Mouse (Mus musculus) neural tube, embryonic 12.5 days (tissue): Measurements from ENCODE around the gene Exoc2. TPM values are rescaled to one million over a fixed set of nuclear protein-coding genes. Genes with fewer than 3 reads are reported as not detected.

Source experiments
- ATAC-seq: fragments of 200-750 bp; cut with Nextera tagmentation; 2 replicates; pipeline ENCODE4 v1.8.0; 2017; ENCODE audit warnings: low read depth, mild to moderate bottlenecking, moderate TSS enrichment, moderate library complexity; ENCODE audit not compliant: low FRiP score
- H3K27ac ChIP-seq: fragments of 300-500 bp; sonication (generic); 2 replicates; pipeline ENCODE4 v1.5.1; 2016
- H3K27me3 ChIP-seq: fragments of 300-500 bp; sonication (generic); replicated peaks from 2 replicates; pipeline ENCODE4 v1.6.1; 2016; ENCODE audit warnings: mild to moderate bottlenecking
- H3K36me3 ChIP-seq: fragments of 300-500 bp; sonication (generic); 2 replicates; pipeline ENCODE4 v1.6.1; 2016; ENCODE audit warnings: mild to moderate bottlenecking
- H3K4me1 ChIP-seq: fragments of 300-500 bp; sonication (generic); 2 replicates; pipeline ENCODE4 v1.6.1; 2016
- H3K4me2 ChIP-seq: fragments of 300-500 bp; sonication (generic); replicated peaks from 2 replicates; pipeline ENCODE4 v1.6.1; 2016; ENCODE audit warnings: mild to moderate bottlenecking
- H3K4me3 ChIP-seq: fragments of 300-500 bp; sonication (generic); 2 replicates; pipeline ENCODE4 v1.5.1; 2016
- H3K9ac ChIP-seq: fragments of 300-500 bp; sonication (generic); 2 replicates; pipeline ENCODE4 v1.6.1; 2016; ENCODE audit warnings: mild to moderate bottlenecking
- H3K9me3 ChIP-seq: fragments of 300-500 bp; sonication (generic); 2 replicates; pipeline ENCODE4 v1.6.1; 2016; ENCODE audit warnings: mild to moderate bottlenecking
- WGBS: fragments of 180-500 bp; shearing (Covaris S2); methylation state at CpG from one replicate; pipeline ENCODE4 v1.1.7; 2016; 5-methylcytosine and 5-hydroxymethylcytosine counted together
- polyA plus RNA-seq: library from polyadenylated mRNA; unstranded; fragments of >200 nt; fragmentation: Nextera tagmentation; extraction: Ambion mirVana; gene quantifications from 2 replicates; pipeline ENCODE4 v1.2.1, GENCODE M21; 2016

Exoc2 gene
- polyA plus RNA-seq, 1 experiment from 2014 or later = 45.7 TPM

DNA sequence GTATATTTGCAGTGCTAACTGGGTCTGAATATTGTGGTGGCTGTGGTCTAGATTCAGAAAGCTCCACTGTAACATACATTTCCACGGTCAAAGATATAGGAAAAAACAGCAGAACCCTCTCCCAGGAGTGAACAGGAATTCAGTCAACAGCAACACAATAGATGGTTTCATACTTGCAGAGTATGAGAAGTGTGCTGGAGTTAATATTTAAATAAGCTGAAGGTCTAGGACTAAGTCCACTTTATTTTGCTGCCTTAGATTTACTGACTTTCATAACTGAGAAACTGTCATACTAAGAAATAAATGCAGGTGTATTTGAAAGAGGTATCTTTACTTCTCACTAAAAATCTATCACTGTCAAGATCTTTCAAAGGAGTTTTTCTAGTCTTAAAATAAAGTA, 137.6 kb downstream of the Exoc2 start:
- Histone ChIP-seq H3K4me3 (no peak overlapping the region), H3K4me1 (no peaks in the 10 kb centered on the region), H3K36me3 (peaks cover 8% of the 10 kb centered on the region; the same call in 1 of the 2 replicates), H3K27me3 (no peaks in the 10 kb centered on the region), H3K9ac (no peak overlapping the region), H3K27ac (no peak overlapping the region), H3K9me3 (no peaks in the 10 kb centered on the region), H3K4me2 (no peak overlapping the region)
- ATAC-seq = no peak
- 96% methylated on average over 1 of the region's 1 CpGs for WGBS

- no peak overlapping the region for H3K4me3 ChIP-seq
- H3K9me3 ChIP-seq = no peaks in the 10 kb centered on the region
- no peak overlapping the region for H3K4me2 ChIP-seq
- 89% methylated on average over 9 of the region's 9 CpGs for WGBS
- H3K36me3 ChIP-seq = peaks cover 8% of the 10 kb centered on the region; the same call in 1 of the 2 replicates
- H3K4me1 ChIP-seq = no peaks in the 10 kb centered on the region
- no peak overlapping the region for H3K27ac ChIP-seq
- no peak for ATAC-seq
- H3K9ac ChIP-seq = no peak overlapping the region
- no peaks in the 10 kb centered on the region for H3K27me3 ChIP-seq
Measured at GRCm38 (mm10) chr13:30834859-30835258, 139.0 kb downstream of the Exoc2 start.

DNA sequence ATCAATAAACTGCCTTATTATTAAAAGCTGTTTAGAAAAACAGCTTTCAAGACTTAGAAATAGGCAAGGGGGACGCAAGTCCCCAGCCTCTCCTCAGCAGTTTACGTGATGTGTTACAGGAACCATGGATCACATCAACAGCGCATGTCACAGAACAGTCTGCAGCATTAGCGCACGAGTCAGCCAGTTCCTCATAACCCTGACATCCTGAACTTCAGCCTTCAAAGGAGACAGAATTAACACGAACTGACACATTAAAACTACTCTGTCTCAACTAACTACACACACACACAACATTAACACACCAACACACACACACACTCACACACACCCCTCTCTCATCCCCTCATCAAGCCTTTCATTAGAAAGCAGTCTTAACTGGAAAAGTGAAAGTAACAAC, 139.5 kb downstream of the Exoc2 start:
- no peak for ATAC-seq
- WGBS = 88% methylated on average over 6 of the region's 6 CpGs
- H3K9me3 ChIP-seq = no peaks in the 10 kb centered on the region
- H3K36me3 ChIP-seq = 0 out of 2 replicates have a peak, but pooled peaks cover 3% of the 10 kb centered on the region
- no peaks in the 10 kb centered on the region for H3K4me1 ChIP-seq
- no peak overlapping the region for H3K4me3 ChIP-seq
- H3K9ac ChIP-seq = no peak overlapping the region
- H3K27me3 ChIP-seq = no peaks in the 10 kb centered on the region
- H3K4me2 ChIP-seq = no peak overlapping the region
- H3K27ac ChIP-seq = no peak overlapping the region

DNA sequence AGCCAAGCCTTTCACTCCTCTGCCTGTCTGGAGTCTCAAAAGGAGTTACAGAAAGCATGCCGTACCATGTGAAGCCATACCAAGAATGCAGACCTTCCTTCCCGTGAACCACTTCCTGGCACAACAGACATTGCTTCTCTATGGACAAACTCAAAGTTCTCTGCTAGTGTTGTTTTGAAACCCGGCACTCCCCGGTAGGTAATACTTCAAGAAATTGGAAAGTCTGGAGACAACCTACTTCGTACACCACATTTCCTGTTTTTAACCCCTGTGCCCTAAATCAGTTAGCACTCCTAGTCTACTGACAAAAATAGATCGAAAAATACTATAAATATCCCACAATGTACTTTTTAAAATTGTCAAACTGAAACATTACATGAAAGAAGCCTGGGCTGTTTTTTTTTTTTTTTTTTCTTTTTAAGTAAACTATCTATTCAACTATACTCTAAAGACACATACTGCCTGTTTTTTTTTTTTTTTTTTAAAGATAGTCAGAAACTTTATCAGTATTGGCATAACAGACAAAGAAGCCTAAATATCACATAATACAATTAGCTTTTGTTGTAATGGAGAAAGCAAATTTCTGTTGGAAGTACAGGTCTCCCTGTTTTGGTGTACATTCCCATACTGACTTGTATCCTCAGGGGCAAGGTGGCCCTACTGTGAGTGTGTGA, 140.3 kb downstream of the Exoc2 start:
- H3K36me3 ChIP-seq = no peaks in the 10 kb centered on the region
- H3K4me3 ChIP-seq = no peak overlapping the region
- no peak overlapping the region for H3K9ac ChIP-seq
- no peaks in the 10 kb centered on the region for H3K4me1 ChIP-seq
- 83% methylated on average over 6 of the region's 6 CpGs for WGBS
- H3K4me2 ChIP-seq = no peak overlapping the region
- ATAC-seq = no peak
- H3K27me3 ChIP-seq = no peaks in the 10 kb centered on the region
- no peaks in the 10 kb centered on the region for H3K9me3 ChIP-seq
- H3K27ac ChIP-seq = no peak overlapping the region

DNA sequence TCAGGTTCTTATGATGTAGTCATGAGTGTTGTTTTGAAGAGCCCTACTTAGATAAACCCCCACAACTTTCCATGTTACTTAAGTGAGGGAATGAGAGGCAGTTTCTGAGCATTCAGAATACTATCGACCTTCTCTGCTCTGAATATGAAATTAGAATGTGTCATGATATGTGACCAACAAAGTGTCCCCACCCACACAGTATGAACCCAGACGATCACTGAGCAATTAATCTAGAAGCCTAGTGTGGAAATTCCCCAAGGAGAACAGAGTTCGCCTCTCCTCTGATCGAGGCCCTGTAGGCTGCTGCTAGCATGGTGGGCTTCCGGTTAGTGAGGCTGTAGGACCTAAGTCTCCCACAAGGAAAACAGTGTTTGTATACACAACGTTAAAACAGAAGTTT, 142.5 kb downstream of the Exoc2 start:
- Histone ChIP-seq H3K9ac (no peak overlapping the region), H3K4me3 (no peak overlapping the region), H3K4me2 (no peak overlapping the region), H3K27ac (no peak overlapping the region), H3K9me3 (no peaks in the 10 kb centered on the region), H3K27me3 (no peaks in the 10 kb centered on the region), H3K4me1 (no peaks in the 10 kb centered on the region), H3K36me3 (no peaks in the 10 kb centered on the region)
- WGBS = 83% methylated on average over 6 of the region's 6 CpGs
- ATAC-seq = no peak

DNA sequence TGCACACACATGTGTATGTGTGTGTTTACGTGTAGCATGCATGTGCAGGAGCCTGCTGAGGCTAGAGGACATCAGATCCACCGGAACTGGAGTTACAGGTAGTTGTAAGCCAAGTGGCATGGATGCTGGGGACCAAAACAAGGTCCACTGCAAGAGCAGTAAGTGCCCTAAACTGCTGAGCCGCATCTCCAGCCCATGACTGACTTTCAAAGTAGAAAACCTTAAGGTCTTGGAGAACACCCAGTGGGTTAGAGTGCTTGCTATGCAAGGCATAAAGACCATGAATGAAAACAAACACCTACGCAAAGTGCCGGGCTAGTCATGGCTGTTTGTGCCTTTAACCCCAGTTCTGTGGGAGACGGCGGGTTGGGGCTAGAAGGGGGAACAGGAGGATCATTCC, 147.4 kb downstream of the Exoc2 start:
- no peaks in the 10 kb centered on the region for H3K9me3 ChIP-seq
- 94% methylated on average over 7 of the region's 7 CpGs for WGBS
- peaks cover 10% of the 10 kb centered on the region for H3K36me3 ChIP-seq
- H3K27ac ChIP-seq = no peak overlapping the region
- no peak overlapping the region for H3K4me3 ChIP-seq
- H3K4me2 ChIP-seq = no peak overlapping the region
- no peaks in the 10 kb centered on the region for H3K4me1 ChIP-seq
- no peaks in the 10 kb centered on the region for H3K27me3 ChIP-seq
- no peak overlapping the region for H3K9ac ChIP-seq
- ATAC-seq = no peak

- no peak overlapping the region for H3K4me3 ChIP-seq
- no peak overlapping the region for H3K9ac ChIP-seq
- H3K4me2 ChIP-seq = no peak overlapping the region
- peaks cover 18% of the 10 kb centered on the region for H3K36me3 ChIP-seq
- H3K4me1 ChIP-seq = no peaks in the 10 kb centered on the region
- WGBS = 83% methylated on average over 3 of the region's 3 CpGs
- H3K9me3 ChIP-seq = no peaks in the 10 kb centered on the region
- no peak overlapping the region for H3K27ac ChIP-seq
- H3K27me3 ChIP-seq = no peaks in the 10 kb centered on the region
- ATAC-seq = no peak
Measured at GRCm38 (mm10) chr13:30824903-30825302, 149.0 kb downstream of the Exoc2 start.

- H3K4me1 ChIP-seq = no peaks in the 10 kb centered on the region
- H3K36me3 ChIP-seq = peaks cover 39% of the 10 kb centered on the region
- no peak overlapping the region for H3K4me3 ChIP-seq
- ATAC-seq = no peak
- H3K4me2 ChIP-seq = no peak overlapping the region
- H3K27me3 ChIP-seq = no peaks in the 10 kb centered on the region
- WGBS = 87% methylated on average over 7 of the region's 7 CpGs
- no peak overlapping the region for H3K9ac ChIP-seq
- H3K9me3 ChIP-seq = no peaks in the 10 kb centered on the region
- no peak overlapping the region for H3K27ac ChIP-seq
Measured at GRCm38 (mm10) chr13:30820555-30820954, 153.3 kb downstream of the Exoc2 start.

GRCm38 (mm10) chr13:30819891-30820290, 154.0 kb downstream of the Exoc2 start:
- no peaks in the 10 kb centered on the region for H3K9me3 ChIP-seq
- H3K27me3 ChIP-seq = no peaks in the 10 kb centered on the region
- no peaks in the 10 kb centered on the region for H3K4me1 ChIP-seq
- no peak overlapping the region for H3K4me2 ChIP-seq
- no peak overlapping the region for H3K4me3 ChIP-seq
- no peak overlapping the region for H3K9ac ChIP-seq
- no peak overlapping the region for H3K27ac ChIP-seq
- no peak for ATAC-seq
- 94% methylated on average over 2 of the region's 2 CpGs for WGBS
- peaks cover 44% of the 10 kb centered on the region for H3K36me3 ChIP-seq

DNA sequence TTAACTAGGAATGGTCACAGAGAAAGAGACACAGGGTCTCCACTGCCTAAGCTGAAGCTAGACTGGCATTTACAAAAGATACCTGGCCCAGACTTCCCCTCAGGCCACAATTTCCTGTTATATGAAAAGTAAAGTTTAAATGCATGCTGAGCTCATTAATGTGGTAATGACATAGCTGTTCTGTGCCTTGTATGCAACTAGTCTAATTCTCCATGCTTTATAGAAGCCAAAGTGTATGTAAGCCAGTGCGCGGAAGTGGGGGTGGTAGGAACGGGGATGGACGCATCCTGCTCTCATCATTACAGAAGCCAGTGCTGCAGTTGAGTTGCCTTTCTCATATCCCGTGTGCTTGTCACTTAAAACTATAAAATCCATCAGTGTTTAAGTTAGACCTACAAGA, 156.5 kb downstream of the Exoc2 start:
- H3K4me2 ChIP-seq = no peak overlapping the region
- no peak overlapping the region for H3K27ac ChIP-seq
- no peak for ATAC-seq
- H3K9ac ChIP-seq = no peak overlapping the region
- H3K36me3 ChIP-seq = peaks cover 52% of the 10 kb centered on the region
- H3K9me3 ChIP-seq = no peaks in the 10 kb centered on the region
- H3K4me1 ChIP-seq = no peaks in the 10 kb centered on the region
- H3K27me3 ChIP-seq = no peaks in the 10 kb centered on the region
- H3K4me3 ChIP-seq = no peak overlapping the region
- WGBS = 94% methylated on average over 5 of the region's 5 CpGs

- H3K9ac ChIP-seq = no peak overlapping the region
- H3K27ac ChIP-seq = no peak overlapping the region
- H3K4me2 ChIP-seq = no peak overlapping the region
- H3K4me3 ChIP-seq = no peak overlapping the region
- no peaks in the 10 kb centered on the region for H3K27me3 ChIP-seq
- no peak for ATAC-seq
- H3K4me1 ChIP-seq = no peaks in the 10 kb centered on the region
- 91% methylated on average over 5 of the region's 5 CpGs for WGBS
- H3K36me3 ChIP-seq = peaks cover 35% of the 10 kb centered on the region
- no peaks in the 10 kb centered on the region for H3K9me3 ChIP-seq
Measured at GRCm38 (mm10) chr13:30814256-30814655, 159.6 kb downstream of the Exoc2 start.

- Histone ChIP-seq H3K27me3 (no peaks in the 10 kb centered on the region), H3K4me3 (no peak overlapping the region), H3K9me3 (no peaks in the 10 kb centered on the region), H3K36me3 (peaks cover 29% of the 10 kb centered on the region), H3K4me2 (no peak overlapping the region), H3K27ac (no peak overlapping the region), H3K9ac (no peak overlapping the region), H3K4me1 (no peaks in the 10 kb centered on the region)
- ATAC-seq = no peak
- WGBS = 89% methylated on average over 5 of the region's 5 CpGs
Measured at GRCm38 (mm10) chr13:30813464-30813863, 160.4 kb downstream of the Exoc2 start.

- Histone ChIP-seq H3K4me2 (no peak overlapping the region), H3K36me3 (peaks cover 6% of the 10 kb centered on the region), H3K9me3 (no peaks in the 10 kb centered on the region), H3K27me3 (no peaks in the 10 kb centered on the region), H3K9ac (no peak overlapping the region), H3K27ac (no peak overlapping the region), H3K4me3 (no peak overlapping the region), H3K4me1 (no peaks in the 10 kb centered on the region)
- 87% methylated on average over 7 of the region's 7 CpGs for WGBS
- no peak for ATAC-seq
Measured at GRCm38 (mm10) chr13:30809240-30809639, 164.7 kb downstream of the Exoc2 start.
